Mouse (Mus musculus): Measurements from ENCODE around the gene B3gnt9. TPM values are rescaled to one million over a fixed set of nuclear protein-coding genes. Genes with fewer than 3 reads are reported as not detected.

B3gnt9 gene
- polyA plus RNA-seq, 1 experiment = 6.2 TPM

- TF ChIP-seq POLR2AphosphoS2 (IDR thresholded peaks at IDR 0.05; ENCODE audit: insufficient read length, low read depth) = no peak
- no peak for TF ChIP-seq MYOD1 (IDR thresholded peaks at IDR 0.05; ENCODE audit: control insufficient read depth in 1 of 3, insufficient read length in 2 of 3, low read depth in 2 of 3)
- no peak for TF ChIP-seq MAX (IDR thresholded peaks at IDR 0.05; ENCODE audit: low read depth)
- TF ChIP-seq CEBPB (IDR thresholded peaks at IDR 0.05; ENCODE audit: insufficient read depth, poor library complexity, severe bottlenecking) = no peak
- TF ChIP-seq TCF3 (IDR thresholded peaks at IDR 0.05; ENCODE audit: insufficient read length, low read depth) = no peak
- TF ChIP-seq REST (IDR thresholded peaks at IDR 0.05; ENCODE audit: insufficient read depth, insufficient read length) = no peak
- no peak for TF ChIP-seq E2F4 (IDR thresholded peaks at IDR 0.05; ENCODE audit: insufficient read depth)
- no peak for TF ChIP-seq MYOG (IDR thresholded peaks at IDR 0.05; ENCODE audit: control insufficient read depth in 1 of 3, insufficient read depth in 1 of 3, insufficient read length in 2 of 3, low read depth in 2 of 3)
- no peak for TF ChIP-seq USF1 (IDR thresholded peaks at IDR 0.05; ENCODE audit: low read depth)
- TF ChIP-seq TCF12 (IDR thresholded peaks at IDR 0.05; ENCODE audit: insufficient read depth, poor library complexity, severe bottlenecking) = no peak
- no peak for TF ChIP-seq SRF (IDR thresholded peaks at IDR 0.05; ENCODE audit: control insufficient read depth, insufficient read length, low read depth)
- no peak for TF ChIP-seq POLR2A (IDR thresholded peaks at IDR 0.05; ENCODE audit: insufficient read length, low read depth)
- Histone ChIP-seq H3K36me3 (ENCODE audit: control insufficient read depth, insufficient read depth) (no peaks in the 10 kb centered on the region), H3K79me2 (ENCODE audit: control insufficient read depth, insufficient read depth) (peaks cover 4% of the 10 kb centered on the region), H3K4me2 (ENCODE audit: low read depth) (no peak overlapping the region), H3K4me3 (no peak overlapping the region), H3K27me3 (ENCODE audit: control insufficient read depth, insufficient read depth, insufficient read length) (no peaks in the 10 kb centered on the region), H3ac (ENCODE audit: control insufficient read depth, insufficient read length) (no peak overlapping the region)
These were observed 6.5 kb upstream of the B3gnt9 start for GRCm38 (mm10) chr8:105261326-105261980.

DNA sequence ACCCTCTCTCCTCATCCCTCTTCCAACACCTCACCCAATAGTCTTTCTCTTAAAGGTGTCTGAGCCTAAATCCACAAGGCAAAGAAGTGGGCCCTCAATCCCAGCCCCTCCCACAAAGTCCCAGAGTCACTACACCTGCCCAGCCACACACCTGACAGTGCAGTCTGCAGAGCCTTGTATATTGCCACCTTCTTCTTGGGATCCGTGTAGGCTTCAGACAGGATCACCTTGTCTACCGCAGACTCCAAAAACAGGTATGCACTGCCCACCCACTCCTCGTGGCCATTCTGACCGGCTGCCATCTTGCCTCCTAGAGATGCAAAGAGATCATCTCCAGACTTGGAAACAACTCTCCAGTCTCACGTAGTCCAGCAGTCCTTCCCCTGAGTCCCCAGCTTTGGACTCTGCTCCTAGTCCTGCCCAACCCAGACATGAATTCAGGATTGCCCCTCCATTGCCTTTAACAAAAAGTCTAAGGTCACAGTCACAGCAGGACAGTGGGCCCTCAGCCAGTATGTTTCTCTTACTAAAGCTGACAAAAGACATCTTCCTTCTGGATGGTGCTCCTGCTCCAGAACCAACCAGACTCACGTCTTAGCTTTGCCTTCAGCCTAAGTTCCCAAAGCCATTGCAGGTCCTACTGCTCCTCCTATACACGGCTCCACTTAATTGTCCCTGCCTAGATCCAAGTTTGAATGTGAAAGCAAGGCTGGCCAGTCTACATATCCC, 5.6 kb upstream of the B3gnt9 start:
- H3ac ChIP-seq (ENCODE audit: control insufficient read depth, insufficient read length) = no peak overlapping the region
- peaks cover 4% of the 10 kb centered on the region for H3K79me2 ChIP-seq (ENCODE audit: control insufficient read depth, insufficient read depth)
- no peaks in the 10 kb centered on the region for H3K36me3 ChIP-seq (ENCODE audit: control insufficient read depth, insufficient read depth)
- H3K4me2 ChIP-seq (ENCODE audit: low read depth) = no peak overlapping the region
- TF ChIP-seq TCF3 (IDR thresholded peaks at IDR 0.05; ENCODE audit: insufficient read length, low read depth) (no peak), MYOD1 (IDR thresholded peaks at IDR 0.05; ENCODE audit: control insufficient read depth in 1 of 3, insufficient read length in 2 of 3, low read depth in 2 of 3) (no peak), E2F4 (IDR thresholded peaks at IDR 0.05; ENCODE audit: insufficient read depth) (no peak), TCF12 (IDR thresholded peaks at IDR 0.05; ENCODE audit: insufficient read depth, poor library complexity, severe bottlenecking) (no peak), USF1 (IDR thresholded peaks at IDR 0.05; ENCODE audit: low read depth) (no peak), REST (IDR thresholded peaks at IDR 0.05; ENCODE audit: insufficient read depth, insufficient read length) (no peak), SRF (IDR thresholded peaks at IDR 0.05; ENCODE audit: control insufficient read depth, insufficient read length, low read depth) (no peak), CEBPB (IDR thresholded peaks at IDR 0.05; ENCODE audit: insufficient read depth, poor library complexity, severe bottlenecking) (no peak), POLR2A (IDR thresholded peaks at IDR 0.05; ENCODE audit: insufficient read length, low read depth) (no peak), MYOG (IDR thresholded peaks at IDR 0.05; ENCODE audit: control insufficient read depth in 1 of 3, insufficient read depth in 1 of 3, insufficient read length in 2 of 3, low read depth in 2 of 3) (no peak), MAX (IDR thresholded peaks at IDR 0.05; ENCODE audit: low read depth) (no peak), POLR2AphosphoS2 (IDR thresholded peaks at IDR 0.05; ENCODE audit: insufficient read length, low read depth) (no peak)
- no peak overlapping the region for H3K4me3 ChIP-seq
- no peaks in the 10 kb centered on the region for H3K27me3 ChIP-seq (ENCODE audit: control insufficient read depth, insufficient read depth, insufficient read length)

GRCm38 (mm10) chr8:105259721-105260320, 4.9 kb upstream of the B3gnt9 start:
- Histone ChIP-seq H3K27me3 (ENCODE audit: control insufficient read depth, insufficient read depth, insufficient read length) (no peaks in the 10 kb centered on the region), H3K79me2 (ENCODE audit: control insufficient read depth, insufficient read depth) (peaks cover 4% of the 10 kb centered on the region), H3ac (ENCODE audit: control insufficient read depth, insufficient read length) (no peak overlapping the region), H3K36me3 (ENCODE audit: control insufficient read depth, insufficient read depth) (no peaks in the 10 kb centered on the region), H3K4me2 (ENCODE audit: low read depth) (no peak overlapping the region), H3K4me3 (no peak overlapping the region)
- no peak for TF ChIP-seq SRF (IDR thresholded peaks at IDR 0.05; ENCODE audit: control insufficient read depth, insufficient read length, low read depth)
- no peak for TF ChIP-seq CEBPB (IDR thresholded peaks at IDR 0.05; ENCODE audit: insufficient read depth, poor library complexity, severe bottlenecking)
- no peak for TF ChIP-seq REST (IDR thresholded peaks at IDR 0.05; ENCODE audit: insufficient read depth, insufficient read length)
- TF ChIP-seq E2F4 (IDR thresholded peaks at IDR 0.05; ENCODE audit: insufficient read depth) = no peak
- no peak for TF ChIP-seq POLR2A (IDR thresholded peaks at IDR 0.05; ENCODE audit: insufficient read length, low read depth)
- no peak for TF ChIP-seq TCF3 (IDR thresholded peaks at IDR 0.05; ENCODE audit: insufficient read length, low read depth)
- TF ChIP-seq USF1 (IDR thresholded peaks at IDR 0.05; ENCODE audit: low read depth) = no peak
- no peak for TF ChIP-seq MAX (IDR thresholded peaks at IDR 0.05; ENCODE audit: low read depth)
- no peak for TF ChIP-seq MYOD1 (IDR thresholded peaks at IDR 0.05; ENCODE audit: control insufficient read depth in 1 of 3, insufficient read length in 2 of 3, low read depth in 2 of 3)

GRCm38 (mm10) chr8:105258911-105259720, 4.2 kb upstream of the B3gnt9 start:
- Histone ChIP-seq H3K4me2 (ENCODE audit: low read depth) (no peak overlapping the region), H3K79me2 (ENCODE audit: control insufficient read depth, insufficient read depth) (peaks cover 4% of the 10 kb centered on the region), H3K4me3 (no peak overlapping the region), H3ac (ENCODE audit: control insufficient read depth, insufficient read length) (no peak overlapping the region), H3K36me3 (ENCODE audit: control insufficient read depth, insufficient read depth) (no peaks in the 10 kb centered on the region), H3K27me3 (ENCODE audit: control insufficient read depth, insufficient read depth, insufficient read length) (no peaks in the 10 kb centered on the region)
- TF ChIP-seq USF1 (IDR thresholded peaks at IDR 0.05; ENCODE audit: low read depth) (no peak), POLR2AphosphoS2 (IDR thresholded peaks at IDR 0.05; ENCODE audit: insufficient read length, low read depth) (no peak), MYOG (IDR thresholded peaks at IDR 0.05; ENCODE audit: control insufficient read depth in 1 of 3, insufficient read depth in 1 of 3, insufficient read length in 2 of 3, low read depth in 2 of 3) (no peak), TCF12 (IDR thresholded peaks at IDR 0.05; ENCODE audit: insufficient read depth, poor library complexity, severe bottlenecking) (no peak), MYOD1 (IDR thresholded peaks at IDR 0.05; ENCODE audit: control insufficient read depth in 1 of 3, insufficient read length in 2 of 3, low read depth in 2 of 3) (no peak), E2F4 (IDR thresholded peaks at IDR 0.05; ENCODE audit: insufficient read depth) (no peak), MAX (IDR thresholded peaks at IDR 0.05; ENCODE audit: low read depth) (no peak), POLR2A (IDR thresholded peaks at IDR 0.05; ENCODE audit: insufficient read length, low read depth) (no peak), REST (IDR thresholded peaks at IDR 0.05; ENCODE audit: insufficient read depth, insufficient read length) (no peak), TCF3 (IDR thresholded peaks at IDR 0.05; ENCODE audit: insufficient read length, low read depth) (no peak), CEBPB (IDR thresholded peaks at IDR 0.05; ENCODE audit: insufficient read depth, poor library complexity, severe bottlenecking) (no peak), SRF (IDR thresholded peaks at IDR 0.05; ENCODE audit: control insufficient read depth, insufficient read length, low read depth) (no peak)

All from myocyte (in vitro differentiated cells).